Mouse (Mus musculus) spleen, embryonic (tissue): ENCODE measurements at regions not wholly inside any gene's neighbourhood (a gene's known extent, or its start where the extent isn't known, plus 50 kb on each side); places are given as distances from the start of the nearest gene placed in this dataset.
"Not testable (repeated sequence)": the region's sequence is repeated elsewhere in the genome, so short reads cannot be mapped to it uniquely, and the experiment has no call there.

ENCODE experiments used
- CTCF ChIA-PET: fragments of 350-600 bp; sonication (Branson Sonifier 250); formaldehyde crosslinking; loops from one replicate; lab custom pipeline; 2022; lab: Charles Lee

DNA sequence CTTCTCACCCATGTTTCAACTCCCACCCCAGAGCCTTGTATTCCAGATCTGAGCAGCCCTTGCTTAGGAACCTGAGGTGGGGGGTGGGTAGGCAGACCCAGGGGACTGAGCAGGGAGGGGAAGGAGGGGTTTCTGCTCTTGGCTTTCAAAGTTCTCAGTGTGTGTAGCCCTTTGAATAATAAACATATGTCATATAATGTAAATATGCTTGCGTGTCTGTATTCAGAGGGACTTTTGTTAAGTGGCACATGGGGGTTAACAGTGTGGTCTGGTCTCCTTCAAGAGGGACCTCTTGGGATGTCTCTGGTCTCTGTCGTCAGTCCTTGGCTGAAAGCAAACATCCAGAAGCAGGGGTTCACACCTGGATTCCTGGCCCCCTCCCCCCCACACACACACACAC lies 149.1 kb upstream of the Rtl1 start:
- CTCF ChIA-PET, result no interaction called here

DNA sequence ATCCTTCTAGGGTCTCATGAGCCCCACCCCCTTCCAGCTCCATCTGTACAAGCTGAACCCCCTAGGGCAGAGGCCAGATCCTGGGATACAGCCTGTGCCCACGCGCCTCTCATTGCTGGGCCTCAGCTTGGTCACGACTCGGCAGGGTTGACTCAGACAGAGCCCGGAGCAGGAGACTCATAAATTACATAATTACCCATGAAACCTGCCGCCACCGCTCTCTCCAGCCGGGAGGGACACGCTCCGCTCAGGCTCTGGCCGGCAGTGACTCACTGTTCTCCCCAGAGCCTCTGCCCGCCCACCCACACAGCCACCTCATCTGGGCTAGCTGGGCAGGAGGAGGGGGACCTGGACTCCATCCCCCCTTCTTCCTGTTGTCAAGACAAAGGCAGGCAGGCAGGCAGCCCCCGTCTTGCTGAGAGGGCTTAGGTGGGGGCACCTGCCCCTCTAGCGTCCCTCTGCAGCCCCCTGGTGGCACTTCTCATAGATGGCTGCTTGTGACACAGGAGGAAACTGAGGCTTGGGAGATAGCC lies 149.6 kb upstream of the Rtl1 start:
- CTCF ChIA-PET, result no interaction called here

DNA sequence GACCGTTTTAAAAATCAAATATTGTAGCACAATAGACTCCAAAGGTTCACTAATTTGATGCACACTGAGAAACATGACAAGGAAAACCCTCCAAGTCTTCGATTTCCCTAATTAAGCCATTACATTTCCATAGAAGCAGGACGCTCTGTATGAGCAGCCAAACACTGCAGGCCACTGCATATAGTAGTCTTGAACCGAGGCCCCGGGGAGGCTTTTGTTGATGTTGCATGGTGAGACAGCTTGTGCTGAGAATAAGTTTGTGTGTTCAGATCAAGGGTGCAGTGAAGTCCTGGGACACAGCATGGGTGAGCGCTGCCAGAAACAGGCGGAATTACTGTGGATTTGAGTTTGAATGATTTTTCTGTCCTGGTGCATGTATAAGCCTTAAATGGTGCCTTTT lies 154.9 kb upstream of the Rtl1 start:
- CTCF ChIA-PET, result no interaction called here

DNA sequence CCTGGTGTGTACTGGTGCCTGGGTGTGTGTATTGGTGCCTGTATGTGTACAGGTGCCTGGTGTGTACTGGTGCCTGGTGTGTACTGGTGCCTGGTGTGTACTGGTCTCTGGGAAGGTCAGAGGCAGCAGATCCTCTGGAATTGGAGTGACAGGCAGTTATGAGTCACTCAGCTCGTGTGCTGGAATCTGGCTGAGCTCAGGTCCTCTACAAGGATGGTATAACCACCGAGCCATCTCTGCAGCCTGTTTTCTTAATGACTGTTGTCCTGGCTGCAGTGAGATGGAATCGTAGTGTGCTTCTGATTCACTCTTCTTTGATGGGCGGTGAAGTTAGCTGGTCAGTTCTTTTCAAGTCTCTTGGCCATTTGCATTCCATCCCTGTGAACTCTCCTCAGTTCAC lies 164.2 kb upstream of the Rtl1 start:
- CTCF ChIA-PET, result no interaction called here

DNA sequence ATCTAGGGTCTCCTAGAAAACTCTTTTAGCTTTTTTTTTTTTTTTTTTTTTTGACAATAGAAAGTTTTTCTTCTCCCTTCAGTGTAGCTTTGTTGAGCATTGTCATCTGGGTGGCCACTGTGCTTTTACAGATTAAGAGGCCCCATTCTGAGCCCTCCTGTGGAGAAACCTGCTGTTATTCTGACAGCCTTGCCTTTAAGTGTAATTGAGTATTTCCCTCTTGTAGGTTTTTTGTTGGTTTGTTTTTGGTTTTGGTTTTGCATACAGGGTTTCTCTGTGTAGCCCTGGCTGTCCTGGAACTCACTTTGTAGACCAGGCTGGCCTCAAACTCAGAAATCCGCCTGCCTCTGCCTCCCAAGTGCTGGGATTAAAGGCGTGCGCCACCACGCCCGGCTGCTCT lies 166.5 kb upstream of the Rtl1 start:
- CTCF ChIA-PET, result not testable (repeated sequence)

DNA sequence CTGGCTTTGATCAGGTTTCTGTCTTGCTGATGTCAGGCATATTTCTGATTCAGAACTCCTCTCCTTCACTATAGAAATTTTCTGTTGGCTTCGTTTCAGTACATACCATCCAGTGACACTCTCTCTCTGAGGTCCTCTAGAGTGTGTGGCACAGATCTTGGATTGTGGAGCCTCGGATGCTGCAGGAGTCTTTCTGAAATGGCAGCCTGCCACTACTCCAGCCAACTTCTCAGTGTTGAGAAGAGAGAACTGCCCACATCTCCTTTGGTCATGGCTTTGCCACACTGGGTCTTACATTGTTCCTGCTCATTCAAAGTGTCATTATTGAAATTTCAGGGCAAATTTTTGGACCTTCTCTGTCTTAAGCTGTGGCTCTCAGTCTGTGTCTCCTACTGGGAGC lies 172.4 kb upstream of the Rtl1 start:
- CTCF ChIA-PET, result no interaction called here

DNA sequence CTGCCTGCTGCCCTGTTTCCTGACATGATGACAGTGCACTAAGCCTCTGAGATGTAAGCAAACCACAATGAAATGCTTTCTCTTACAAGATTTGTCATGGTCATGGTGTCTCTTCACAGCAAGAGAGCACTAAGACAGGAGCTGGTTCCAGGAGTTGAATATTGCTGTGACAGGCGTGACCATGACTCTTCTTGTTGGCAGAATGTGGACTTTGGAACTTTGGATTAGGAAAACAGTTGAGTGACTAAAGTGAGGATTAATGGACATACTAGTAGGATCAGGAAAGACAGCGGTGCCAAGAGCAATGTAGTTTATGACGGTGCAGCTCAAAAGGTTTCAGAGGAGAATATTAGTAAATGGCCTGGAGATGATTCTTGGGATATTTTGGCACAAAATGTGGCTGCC lies 173.8 kb upstream of the Rtl1 start:
- CTCF ChIA-PET, result no interaction called here

DNA sequence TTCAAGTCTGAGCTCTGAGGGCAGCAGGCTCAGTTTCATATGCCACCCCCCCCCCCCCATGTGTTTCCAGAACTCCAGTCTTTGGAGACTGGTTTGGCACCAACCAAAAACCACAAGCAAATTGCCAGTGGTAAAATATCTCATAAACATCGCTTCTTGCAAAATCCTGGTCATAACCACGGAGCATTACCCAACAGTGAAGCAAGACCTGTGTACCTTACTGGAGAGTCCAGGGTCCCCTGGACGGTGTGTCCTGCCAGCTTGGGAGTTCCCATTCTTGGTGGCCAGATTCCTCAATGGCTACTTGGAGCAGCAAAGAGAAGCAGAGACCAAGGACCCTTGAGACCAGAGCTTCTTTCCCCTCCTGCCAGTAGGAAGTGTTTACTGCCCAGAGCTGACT lies 198.7 kb upstream of the Rtl1 start:
- CTCF ChIA-PET, result no interaction called here

DNA sequence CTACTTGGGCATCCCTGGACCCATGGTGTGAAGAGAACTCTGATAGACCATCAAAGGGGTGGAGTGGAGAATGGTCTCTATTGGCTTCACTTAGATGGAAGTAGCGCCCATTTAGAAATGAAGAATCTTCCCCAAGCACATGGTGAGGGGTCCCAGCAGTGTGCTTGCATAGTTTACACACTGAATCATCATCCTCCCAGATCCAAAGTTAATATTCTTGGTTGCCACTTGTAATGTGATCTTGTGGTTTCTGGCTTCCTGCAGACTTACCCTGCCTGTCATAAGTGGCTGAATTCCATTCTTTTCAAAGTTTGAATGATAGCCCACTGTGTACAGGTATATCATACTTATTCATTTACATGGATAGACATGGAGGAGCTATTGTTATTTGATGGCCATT lies 199.3 kb upstream of the Rtl1 start:
- CTCF ChIA-PET, result no interaction called here

DNA sequence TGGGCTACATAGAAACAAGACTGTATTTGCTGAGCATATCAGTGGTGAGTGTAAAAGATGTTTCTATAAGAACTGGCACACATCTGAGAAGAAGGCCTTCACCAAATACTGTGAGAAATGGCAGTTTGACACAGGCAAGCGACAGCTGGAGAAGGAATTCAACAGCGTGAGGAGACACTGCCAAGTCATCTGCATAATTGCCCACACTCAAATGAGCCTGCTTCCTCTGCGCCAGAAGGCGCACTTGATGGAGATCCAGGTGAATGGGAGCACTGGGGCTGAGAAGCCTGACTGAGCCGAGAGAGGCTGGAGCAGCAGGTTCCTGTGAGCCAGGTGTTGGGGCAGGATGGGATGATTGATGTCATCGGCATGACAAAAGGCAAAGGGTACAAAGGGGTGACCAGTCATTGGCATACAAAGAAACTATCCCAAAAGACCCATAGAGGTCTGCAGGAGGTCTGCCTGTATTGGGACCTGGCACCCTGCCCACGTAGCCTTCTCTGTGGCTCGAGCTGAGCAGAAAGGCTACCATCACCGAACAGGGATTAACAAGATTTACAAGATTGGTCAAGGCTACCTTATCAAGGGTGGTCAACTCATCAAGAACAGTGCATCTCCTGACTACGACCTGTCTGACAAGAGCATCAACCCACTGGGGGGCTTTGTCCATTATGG lies 227.2 kb upstream of the Rtl1 start:
- CTCF ChIA-PET, result no interaction called here

DNA sequence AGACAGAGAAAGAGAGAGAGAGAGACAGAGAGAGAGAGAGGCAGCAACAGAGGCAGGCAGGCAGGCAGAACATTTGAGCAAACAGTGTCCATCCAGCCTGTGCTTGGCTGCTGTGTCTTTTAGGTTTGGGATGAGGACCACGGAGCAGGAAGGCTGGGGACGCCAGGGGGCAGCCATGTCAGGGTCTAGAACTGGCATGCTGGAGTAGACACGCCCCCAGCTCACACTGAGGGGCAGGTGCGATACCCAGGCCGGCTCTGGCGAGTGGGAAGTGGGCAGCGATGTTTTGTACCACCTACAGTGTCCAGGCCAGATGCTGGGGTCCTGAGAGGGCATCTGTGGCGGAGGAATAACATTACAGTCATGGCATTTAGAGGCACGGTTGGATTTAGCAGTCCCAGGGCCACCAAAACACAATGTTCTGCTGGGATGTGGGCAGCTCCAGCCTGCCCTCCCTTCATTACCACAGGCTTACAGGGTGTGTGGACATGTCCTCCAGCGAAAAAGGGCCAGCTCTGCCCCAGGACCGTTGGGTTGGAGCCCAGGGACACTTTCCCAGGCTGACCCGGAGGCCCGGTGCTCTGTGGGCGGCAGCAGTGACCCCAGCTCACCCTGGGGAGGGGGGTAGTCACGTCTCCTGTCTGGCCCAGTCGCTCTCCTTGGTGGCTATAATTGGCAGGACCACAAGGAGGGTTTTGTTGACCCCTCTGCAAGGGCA lies 230.3 kb upstream of the Rtl1 start:
- CTCF ChIA-PET, result interaction anchor here (0.5 kb wide), 1 partner anchor 136 kb away, joined by 5 read pairs; no protein-coding TSS in a partner anchor

DNA sequence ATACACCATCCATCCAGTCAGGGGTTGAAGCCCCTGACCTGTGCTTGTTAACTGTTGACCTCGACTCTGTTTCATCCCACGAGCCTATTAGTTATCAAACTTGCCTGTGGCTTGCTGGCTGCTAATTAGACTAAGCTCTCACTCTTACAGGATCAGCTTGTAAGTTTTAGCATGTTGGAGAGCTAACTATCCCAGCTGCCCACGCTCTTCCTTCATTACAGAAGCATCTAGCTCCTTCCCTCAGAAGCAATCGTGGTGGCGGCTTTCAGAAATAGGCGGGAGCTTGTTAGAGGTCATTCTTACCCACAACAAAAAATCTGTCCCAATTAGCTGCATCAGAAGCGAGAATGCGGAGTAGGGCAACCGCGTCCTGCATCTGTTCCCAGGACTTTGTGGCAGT lies 232.8 kb upstream of the Rtl1 start:
- CTCF ChIA-PET, result no interaction called here

DNA sequence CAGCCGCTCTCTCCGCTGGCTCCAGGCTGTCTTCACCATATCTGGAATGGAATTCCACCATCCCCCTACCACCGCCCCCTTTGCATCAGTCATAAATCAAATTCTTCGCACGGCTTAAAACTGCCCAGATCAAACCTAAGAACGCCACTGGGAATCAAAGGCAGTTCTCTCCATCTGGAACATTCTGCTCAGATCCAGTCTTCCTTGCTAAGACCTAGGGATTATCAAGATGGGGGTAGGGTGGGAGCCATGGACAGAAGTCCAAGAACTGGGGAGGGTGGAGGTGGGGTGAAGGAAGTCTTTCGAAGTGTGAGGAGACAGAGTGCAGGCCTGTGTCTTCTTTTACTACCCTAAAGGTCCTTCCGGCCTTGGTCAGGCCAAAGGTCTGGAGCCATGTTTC lies 236.4 kb upstream of the Rtl1 start:
- CTCF ChIA-PET, result no interaction called here

DNA sequence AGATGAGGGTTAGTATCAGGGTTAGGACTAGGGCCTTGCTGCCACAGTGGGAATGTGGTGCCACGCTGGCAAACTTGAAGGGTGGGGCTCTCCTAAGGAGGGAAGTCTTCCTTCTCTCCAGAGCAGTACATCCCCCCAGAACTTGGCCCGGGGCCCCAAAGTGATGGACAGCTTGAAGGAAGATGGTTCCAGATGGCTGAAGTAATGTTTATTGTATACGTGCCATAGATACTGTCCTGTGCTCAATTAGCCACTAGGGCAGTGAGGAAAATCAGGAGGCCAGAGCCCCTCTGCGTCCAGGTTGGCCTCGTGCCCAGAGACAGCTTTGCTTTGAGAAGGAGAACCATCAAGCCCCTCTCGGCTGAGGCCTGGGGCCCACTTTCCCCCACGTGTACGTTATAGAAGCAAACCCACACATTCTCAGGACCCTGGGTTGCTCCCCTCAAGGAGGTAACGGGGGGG lies 239.0 kb upstream of the Rtl1 start:
- CTCF ChIA-PET, result no interaction called here

DNA sequence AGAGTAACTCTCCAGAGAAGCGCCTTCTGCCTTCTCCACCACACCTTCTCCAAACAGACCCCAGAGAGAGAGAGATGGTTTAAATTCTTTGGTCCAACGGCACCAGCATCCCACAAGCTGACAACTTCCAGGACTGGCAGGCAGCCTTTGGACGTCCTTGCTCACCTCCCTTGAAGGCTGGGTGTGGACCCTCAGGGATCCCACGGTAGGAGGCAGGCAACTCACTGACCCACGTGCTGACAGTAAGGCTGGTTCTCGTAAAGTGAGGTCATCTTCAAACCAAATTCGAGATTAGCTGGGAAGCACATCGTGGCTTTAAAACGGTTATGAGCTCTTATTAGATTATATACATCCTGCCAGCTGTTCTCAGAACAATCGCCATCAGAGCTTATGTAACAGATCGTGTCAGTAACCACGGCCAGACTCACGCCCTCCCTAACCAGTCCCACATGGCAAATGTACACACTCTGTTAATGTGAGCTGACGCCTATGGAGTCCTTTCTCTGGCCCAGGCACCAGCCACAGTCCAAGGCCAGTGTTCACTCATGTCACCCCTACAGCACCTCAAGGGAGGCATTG lies 239.9 kb upstream of the Rtl1 start:
- CTCF ChIA-PET, result no interaction called here

DNA sequence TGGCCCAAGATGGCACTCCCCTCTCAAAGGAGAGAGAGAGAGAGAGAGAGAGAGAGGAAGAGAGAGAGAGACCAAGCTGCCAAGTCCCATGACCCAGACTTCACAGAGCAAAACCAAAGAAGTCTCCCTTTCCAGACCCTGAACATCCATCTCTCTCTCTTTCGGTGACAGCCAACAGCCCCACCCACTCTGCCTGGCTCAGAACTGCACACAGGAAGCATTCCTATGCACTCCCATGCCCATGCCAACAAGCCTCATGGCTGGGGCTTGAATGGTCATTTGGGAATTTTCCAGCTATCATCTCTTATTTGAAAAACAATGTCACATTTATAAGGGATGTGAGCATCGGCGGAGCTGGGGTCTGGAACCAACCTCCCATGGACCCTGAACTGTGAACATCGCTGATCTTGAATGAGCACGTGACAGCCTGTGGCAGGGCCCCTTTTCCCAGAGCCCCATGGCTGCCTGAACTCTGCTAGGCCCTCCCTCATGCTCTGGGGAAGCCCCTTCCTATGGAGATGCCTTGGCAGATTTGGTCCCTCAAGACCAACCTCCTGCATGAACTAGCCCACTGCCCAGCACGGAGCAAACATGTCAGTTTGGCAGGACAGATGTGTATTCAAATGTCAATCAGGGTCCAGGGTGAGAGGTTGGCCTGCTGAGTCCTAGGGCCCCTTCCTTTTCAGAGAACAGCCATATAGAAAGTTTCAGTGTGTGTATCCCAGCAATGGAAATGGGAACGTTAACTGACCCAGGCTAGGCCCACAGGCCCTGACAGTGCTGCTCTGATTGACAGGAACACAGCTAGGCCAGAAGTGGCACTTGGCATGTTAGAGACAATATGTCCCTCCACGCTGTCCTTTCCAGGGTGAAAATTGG lies 244.8 kb upstream of the Rtl1 start:
- CTCF ChIA-PET, result no interaction called here

DNA sequence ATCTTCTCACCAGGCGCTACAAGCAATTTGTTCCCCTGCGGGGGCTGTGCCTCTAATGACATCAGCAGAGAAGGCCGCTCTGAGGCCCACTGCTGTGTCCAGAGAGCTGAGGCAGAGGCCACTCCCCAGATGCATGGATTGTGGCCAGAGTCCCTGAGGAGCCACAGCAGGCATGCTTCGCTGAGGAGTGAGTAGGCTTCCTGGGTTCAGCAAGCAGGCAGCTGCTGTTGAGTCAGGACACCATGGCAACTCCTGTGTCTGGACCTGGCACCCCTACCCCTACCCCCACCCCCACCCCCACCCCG lies 245.4 kb upstream of the Rtl1 start:
- CTCF ChIA-PET, result no interaction called here

DNA sequence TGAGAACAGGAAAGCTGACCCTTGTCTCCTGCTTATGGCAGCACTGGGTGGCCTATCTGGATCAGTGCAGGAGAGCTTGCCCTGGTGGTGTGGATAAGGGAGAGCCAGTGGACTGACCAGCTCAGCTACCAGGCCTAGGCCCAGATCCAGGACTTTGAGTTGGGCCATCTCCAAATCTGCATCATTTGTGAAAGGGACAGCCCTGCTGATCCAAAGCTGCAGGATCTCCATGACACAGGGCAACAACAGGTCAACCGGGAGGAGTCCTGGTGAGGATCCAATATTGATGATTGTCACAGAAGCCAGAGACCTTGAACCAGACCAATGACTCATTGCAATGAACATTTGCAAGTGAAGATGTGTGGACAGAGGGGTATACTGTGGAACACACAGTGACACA lies 256.2 kb upstream of the Rtl1 start:
- CTCF ChIA-PET, result no interaction called here

DNA sequence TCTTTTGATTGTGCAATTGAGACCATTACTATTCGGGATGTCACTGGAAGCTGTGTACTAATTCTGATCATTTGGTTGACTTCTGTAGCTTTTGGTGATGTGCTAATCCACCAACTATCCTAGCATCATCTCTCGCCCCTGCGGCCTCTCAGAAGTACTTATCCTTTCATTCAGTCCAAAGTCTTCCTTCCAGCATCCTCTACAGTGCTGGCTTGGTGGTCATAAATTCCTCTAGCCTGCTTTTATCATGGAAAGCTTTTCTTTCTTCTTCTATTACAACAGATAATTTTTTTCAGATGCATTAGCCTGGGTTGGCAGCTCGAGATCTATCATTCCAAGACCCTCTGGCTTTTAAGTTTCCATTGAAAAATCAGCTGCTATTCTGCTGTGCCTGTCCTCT lies 257.6 kb upstream of the Rtl1 start:
- CTCF ChIA-PET, result no interaction called here

DNA sequence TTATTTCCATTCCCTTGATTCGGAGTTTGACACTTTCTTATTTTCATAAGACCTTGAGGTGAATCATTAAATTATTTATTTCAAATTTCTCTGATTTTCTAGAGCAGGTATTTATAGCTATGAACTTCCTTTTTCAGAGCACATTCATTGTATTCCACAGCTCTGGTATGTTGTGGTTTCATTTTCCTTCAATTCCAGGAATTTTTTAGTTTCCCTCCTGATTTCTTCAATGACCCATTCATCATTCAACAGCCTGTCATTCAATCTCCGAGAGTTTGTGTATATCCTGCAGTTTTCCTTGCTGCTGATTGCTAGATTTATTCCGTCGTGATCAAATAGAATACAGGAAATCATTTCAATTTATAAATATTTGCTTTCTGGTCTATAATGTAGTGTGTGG lies 264.7 kb upstream of the Rtl1 start:
- CTCF ChIA-PET, result no interaction called here

DNA sequence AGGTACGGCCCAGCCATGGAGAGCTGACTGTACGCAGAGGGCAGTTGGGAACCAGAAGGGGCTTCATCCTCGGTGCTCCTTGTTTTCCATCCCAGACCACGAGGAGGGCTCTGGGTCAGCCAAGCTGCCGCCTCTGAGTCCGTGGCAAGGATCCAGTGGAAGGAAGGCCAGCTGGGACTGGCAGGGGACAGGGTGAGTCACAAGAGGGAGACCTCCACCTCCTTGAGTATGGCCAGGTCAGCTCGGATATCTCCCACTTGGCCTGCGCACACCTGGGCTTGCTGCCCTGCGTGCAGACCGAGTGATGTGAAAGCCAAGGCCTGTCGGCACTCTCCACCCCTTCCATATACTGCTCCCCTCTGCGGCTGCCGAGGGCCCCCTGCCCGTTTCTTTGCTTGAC lies 270.9 kb upstream of the Rtl1 start:
- CTCF ChIA-PET, result no interaction called here

DNA sequence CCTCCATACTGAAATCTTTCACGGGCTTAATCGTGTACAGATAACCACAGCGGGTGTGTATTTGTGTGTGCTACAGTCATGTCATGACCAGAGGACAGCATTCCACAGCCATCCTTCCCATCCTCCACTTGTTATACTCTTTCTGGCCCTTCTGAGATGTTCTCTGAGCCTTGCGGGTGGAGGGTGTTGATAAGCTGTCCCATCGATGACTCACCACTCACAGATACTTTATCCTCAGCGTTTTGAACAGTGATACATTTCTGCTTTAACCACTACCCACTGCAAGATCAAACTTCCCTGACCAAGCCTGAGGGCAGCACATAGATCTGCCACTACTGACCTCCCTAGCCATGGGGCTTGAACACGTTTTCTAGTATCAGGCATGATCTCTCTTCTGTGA lies 274.3 kb upstream of the Rtl1 start:
- CTCF ChIA-PET, result interaction anchor here (0.6 kb wide), 1 partner anchor 424 kb away, joined by 8 read pairs; no protein-coding TSS in a partner anchor
